Mouse (Mus musculus) skeletal muscle tissue, adult 2 months (tissue): ENCODE data around the gene Snx4.
"Not testable (repeated sequence)": the region's sequence is repeated elsewhere in the genome, so short reads cannot be mapped to it uniquely, and the experiment has no call there.

Experiments
- DNase-seq: peaks from one replicate; pipeline ENCODE4 v3.0.0-alpha.2; 2012; ENCODE audit warnings: low read depth, low spot score

Snx4 gene

GRCm38 (mm10) chr16:33251194-33252051 lies at the start of gene Snx4:
TSS of gene Snx4 (plus strand) at chr16:33251442.
- DNase-seq, result peak; percentile 88

GRCm38 (mm10) chr16:33210812-33211211 lies 40.4 kb upstream of the Snx4 start:
- no peak for DNase-seq

GRCm38 (mm10) chr16:33216313-33217003 lies 34.8 kb upstream of the Snx4 start:
- DNase-seq, result no peak

GRCm38 (mm10) chr16:33217553-33218085 lies 33.6 kb upstream of the Snx4 start:
- not testable (repeated sequence) for DNase-seq

GRCm38 (mm10) chr16:33222482-33222881 lies 28.8 kb upstream of the Snx4 start:
- no peak for DNase-seq

GRCm38 (mm10) chr16:33224381-33224780 lies 26.9 kb upstream of the Snx4 start:
- no peak for DNase-seq

GRCm38 (mm10) chr16:33234128-33234527 lies 17.1 kb upstream of the Snx4 start:
- no peak for DNase-seq

- no peak for DNase-seq
Measured at GRCm38 (mm10) chr16:33236151-33236550, 15.1 kb upstream of the Snx4 start.

- no peak for DNase-seq
Measured at GRCm38 (mm10) chr16:33239305-33239704, 11.9 kb upstream of the Snx4 start.

GRCm38 (mm10) chr16:33242046-33242445 lies 9.2 kb upstream of the Snx4 start:
- DNase-seq, result no peak

GRCm38 (mm10) chr16:33244136-33244691 lies 7.0 kb upstream of the Snx4 start:
- no peak for DNase-seq

- DNase-seq, result no peak
Measured at GRCm38 (mm10) chr16:33244933-33245470, 6.2 kb upstream of the Snx4 start.

GRCm38 (mm10) chr16:33246526-33246925 lies 4.7 kb upstream of the Snx4 start:
- no peak for DNase-seq

- no peak for DNase-seq
Measured at GRCm38 (mm10) chr16:33247006-33247405, 4.2 kb upstream of the Snx4 start.

GRCm38 (mm10) chr16:33250651-33251120 lies 556 bp upstream of the Snx4 start:
- DNase-seq, result peak; percentile 21

GRCm38 (mm10) chr16:33255601-33256000 lies 4.4 kb downstream of the Snx4 start:
- no peak for DNase-seq

- DNase-seq, result no peak
Measured at GRCm38 (mm10) chr16:33258530-33258929, 7.3 kb downstream of the Snx4 start.

- no peak for DNase-seq
Measured at GRCm38 (mm10) chr16:33259824-33260223, 8.6 kb downstream of the Snx4 start.

- no peak for DNase-seq
Measured at GRCm38 (mm10) chr16:33260825-33261224, 9.6 kb downstream of the Snx4 start.

- no peak for DNase-seq
Measured at GRCm38 (mm10) chr16:33261584-33262061, 10.4 kb downstream of the Snx4 start.

GRCm38 (mm10) chr16:33262096-33262495 lies 10.9 kb downstream of the Snx4 start:
- DNase-seq, result no peak
